Mouse (Mus musculus) layer of hippocampus, adult 9-10 months (tissue): ENCODE measurements at regions not wholly inside any gene's neighbourhood (a gene's known extent, or its start where the extent isn't known, plus 50 kb on each side); places are given as distances from the start of the nearest gene placed in this dataset.

Experiments
- DNase-seq: peaks from one replicate; pipeline ENCODE4 v3.0.0; 2022; ENCODE audit warnings: low spot score

DNA sequence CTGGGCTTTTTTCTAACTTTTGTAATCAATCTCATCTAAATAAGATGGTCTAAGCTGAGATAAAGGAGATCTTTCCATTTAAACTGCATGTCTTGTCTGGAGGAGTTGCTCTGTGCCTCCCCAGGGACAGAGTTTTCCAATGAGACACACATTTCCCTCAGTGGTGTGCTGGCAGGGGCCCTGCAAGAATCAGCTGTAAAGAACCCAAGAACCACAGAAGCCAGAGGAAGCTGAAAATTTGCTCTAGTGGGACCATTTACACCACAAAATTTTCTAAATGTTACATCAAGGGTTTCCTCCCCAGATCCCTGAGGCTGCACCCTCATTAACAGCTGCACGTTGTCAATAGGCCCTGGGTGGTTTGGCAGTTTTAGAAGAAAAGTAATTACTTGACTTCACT lies 301.0 kb upstream of the Ttc14 start:
- no peak for DNase-seq

DNA sequence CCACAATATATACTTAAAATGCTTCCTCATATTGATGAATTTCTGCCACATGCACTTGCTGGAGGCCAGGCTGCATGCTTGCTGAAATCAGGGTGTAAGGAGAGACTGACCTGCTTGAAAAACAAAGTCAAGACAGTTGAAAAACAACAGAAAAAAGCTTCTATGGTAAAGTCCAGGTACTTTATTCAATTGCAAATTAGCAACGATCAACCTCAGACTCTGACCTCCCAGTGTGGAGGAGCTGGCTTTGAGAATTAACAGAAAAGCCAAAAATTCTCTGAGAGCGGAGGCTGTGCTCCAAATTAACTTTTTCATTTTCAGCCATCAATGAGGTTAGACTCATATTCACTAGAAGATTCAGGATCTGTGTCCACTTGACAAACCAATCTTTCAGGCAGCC lies 291.4 kb upstream of the Ttc14 start:
- no peak for DNase-seq

DNA sequence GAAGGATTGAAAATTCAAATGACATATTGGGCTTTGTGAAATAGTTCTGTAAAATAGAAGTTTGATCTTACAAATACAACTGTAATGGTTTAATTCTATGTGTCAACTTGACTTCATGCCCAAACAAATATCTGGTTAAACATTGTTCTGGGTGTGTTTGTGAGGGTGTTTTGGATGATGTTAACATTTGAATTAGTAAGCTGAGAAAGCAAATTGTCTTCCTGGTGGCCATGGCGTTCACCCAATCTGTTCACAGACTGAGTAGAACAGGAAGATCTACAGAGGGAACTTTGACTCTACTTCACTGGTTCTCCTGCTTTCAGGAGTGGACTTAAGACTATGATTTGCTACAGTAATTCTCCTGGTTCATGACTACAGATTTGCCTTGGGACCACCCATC lies 255.5 kb upstream of the Ttc14 start:
- peak; percentile 20 for DNase-seq

DNA sequence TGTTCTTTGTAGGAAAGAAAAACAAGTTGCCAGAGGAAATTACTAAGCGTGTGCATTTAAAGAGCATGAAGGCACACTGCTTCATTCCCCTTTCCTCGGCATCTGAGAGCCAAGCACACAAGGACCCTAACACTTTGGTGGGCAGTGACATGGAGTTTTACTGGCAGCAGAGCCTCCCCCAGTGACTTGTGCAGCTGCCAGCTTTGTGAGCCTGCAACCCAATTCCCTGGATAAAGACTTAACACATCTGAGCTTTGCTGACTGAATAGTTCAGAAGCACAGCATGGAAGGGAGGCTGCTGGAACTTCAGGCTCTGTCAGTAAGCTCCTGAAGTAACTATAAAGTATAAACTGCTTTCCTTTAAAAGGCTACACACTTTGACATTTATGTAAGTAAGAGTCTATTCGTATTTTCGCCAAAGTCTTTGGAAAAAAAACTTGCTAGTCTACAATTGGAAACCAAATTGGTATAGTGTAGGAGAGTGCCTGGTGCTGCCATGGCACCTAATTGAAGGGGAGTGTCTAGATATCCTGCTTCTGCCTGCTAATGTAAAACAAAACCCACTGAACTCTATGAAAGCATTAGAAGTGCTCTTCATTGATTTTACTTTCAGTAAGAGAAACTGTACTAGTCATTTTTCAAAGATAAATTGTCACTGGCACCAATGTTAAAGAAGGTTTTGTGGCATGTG lies 236.8 kb upstream of the Ttc14 start:
- no peak for DNase-seq

DNA sequence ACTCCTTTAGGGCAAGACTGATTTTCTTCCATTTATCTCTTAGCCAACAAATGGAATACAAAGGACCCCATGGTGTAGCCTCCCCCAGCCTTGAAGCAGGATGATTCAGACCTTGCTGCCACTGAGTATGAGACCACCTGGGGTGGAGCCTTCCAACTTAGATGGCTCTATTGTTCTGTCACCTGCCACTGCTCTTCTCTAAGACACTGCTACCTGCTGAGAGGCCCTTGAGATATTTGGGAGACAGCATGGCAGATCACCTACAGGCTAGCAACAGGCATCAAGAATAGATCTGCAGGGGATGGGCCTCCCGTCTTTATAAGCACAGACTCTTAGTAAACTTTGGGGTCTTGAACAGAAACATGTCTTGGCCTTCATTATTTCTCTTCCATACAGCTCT lies 219.0 kb upstream of the Ttc14 start:
- DNase-seq: no peak

DNA sequence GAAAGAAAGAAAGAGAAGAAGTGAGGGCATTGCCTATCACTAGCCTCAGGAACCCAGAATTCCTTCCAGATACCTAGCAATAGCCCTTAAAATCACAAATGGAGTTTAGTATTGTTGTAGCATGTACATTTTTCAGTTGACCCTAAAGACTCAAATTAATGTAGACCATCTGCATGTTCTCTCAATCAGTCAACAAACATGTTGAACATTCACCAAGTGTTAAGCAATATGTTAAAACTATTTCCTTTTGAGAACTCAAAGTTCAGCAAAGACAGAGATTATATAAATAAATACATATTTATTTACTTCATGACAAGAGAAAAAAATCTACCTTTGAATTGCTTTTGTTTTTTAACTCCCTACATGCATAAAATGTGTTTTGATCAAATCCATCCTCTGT lies 185.4 kb upstream of the Ttc14 start:
- DNase-seq: no peak

DNA sequence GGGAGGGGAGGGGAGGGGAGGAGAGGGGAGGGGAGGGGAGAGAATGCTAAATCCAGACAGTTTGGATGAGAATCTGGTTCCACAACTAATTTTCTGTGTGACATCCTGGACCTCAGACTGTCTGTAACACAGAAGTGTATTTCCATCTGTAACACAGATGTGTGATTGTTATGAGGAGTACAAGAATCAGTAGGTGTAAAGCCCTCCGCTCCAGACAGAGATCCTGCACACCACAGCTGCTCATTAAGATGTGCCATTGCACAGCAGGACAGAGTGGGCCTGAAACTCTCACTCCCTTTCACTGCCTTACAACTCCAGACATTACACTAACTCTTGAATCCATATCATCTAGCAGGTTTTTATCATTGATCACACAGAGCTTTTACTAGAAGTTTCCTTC lies 182.8 kb upstream of the Ttc14 start:
- no peak for DNase-seq

DNA sequence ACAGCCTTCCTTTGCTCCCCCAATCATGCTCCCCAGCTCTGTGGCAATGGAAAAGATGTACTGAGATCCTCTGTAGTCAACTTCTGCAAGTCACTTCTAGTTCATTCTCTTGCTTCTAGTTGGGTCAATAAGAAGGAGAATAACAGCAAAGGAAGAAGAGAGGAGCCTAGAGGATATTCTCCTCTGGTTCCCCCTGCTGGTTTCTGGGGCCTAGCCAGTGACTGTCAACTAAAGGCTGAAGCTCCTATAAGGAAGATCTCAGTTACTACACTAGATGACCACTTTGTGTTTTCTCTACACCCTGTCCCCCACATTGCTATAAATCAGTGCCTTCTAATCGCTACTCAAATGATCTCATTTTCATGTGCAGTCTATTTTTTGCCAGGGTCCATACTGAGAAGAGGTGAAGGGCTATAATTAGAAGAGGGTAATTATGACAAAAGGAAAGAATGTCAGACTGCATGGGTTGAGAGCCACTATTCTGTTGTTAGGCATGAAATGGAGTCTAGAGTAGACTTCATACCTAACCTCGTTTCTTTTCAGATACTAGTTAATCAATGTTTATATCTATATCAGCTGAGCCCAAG lies 166.6 kb upstream of the Ttc14 start:
- DNase-seq: no peak

DNA sequence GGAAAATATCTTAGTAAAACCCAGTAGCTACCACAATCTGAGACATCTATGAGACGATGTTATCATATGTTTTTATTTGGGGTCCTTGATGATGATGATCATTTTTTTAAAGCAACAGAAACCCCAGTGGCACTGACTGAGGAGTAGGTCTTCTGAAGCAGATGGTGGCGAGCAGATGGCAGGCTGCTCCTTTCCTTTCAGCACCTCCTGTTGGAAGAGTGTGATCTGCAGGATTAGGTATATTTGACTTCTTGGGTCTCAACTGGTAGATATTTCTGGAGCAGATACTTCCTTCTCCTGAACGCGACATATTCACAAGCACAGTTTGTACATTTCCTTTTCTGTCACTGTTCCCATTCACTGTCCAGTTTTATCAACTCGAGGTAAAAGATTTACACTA lies 141.0 kb upstream of the Ttc14 start:
- DNase-seq: no peak
